Mouse (Mus musculus) T-cell, adult 2 months (primary cell): ENCODE measurements around the gene Wdfy1.

Experiments
- DNase-seq: peaks from one replicate; pipeline ENCODE4 v3.0.0; 2022; ENCODE audit warnings: low spot score

Wdfy1 gene

DNA sequence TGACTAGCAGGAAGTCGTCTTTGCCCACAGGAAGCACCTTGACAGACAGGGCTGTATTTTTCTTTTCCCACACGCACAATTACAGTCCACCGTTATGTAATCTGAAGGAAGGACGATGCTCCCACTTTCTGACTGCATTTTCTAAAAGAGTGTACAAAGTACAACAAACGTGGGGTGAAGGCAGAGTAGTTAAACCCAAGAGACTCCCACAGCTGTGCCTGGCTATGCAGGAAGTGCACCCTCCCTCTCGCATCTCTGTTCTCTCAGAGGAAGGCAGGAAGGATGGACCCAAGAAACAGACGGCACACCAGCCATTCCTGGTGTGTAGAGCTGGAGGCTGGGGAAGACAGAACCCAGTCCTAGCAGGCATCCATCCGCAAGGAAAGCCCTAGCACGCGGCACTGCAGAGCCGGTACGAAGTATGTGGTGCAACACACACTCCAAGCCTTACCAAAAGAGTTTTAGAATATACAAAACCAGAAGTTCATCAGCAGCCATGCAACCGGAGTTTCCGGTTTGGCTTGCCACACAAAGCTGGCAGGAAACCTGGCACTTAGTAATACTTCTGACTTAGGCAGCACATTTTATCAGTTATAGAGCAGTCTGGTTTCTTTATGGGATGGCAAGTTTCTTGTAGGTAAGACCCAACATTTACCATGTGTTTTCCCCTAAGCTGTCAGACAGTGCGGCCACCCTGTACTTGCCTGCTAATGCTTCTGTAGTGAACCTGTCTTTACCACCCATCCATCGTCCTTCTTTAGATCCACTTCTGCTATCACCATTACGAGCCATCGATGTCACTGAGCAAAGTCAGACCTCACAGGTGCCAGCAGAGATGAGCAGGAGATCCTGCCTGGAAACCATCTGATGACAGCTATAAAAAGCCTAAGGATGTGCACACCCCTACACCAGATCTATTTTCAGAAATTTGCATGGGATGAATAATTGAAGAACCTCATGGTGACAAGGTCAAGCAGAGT, 64.5 kb downstream of the Wdfy1 start:
- peak; percentile 49 for DNase-seq

DNA sequence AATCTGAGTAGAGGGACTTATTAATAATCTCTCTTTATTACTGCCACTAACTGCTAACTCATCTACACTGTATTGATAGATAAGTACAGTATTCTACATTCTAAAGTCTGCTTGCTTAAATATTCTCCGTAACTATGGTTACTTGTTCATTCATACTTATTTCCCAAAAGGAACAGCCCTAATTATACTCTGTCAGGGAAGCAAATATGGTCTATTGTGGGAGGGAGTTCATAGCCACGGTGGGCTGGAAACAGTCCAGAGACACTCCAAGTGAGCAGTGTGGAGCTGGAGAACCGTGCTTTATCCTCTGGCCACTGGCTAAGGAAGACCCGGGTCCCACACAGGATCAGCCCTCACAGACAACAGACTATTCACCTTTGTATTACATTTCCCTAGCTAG, 65.3 kb downstream of the Wdfy1 start:
- DNase-seq, result no peak

DNA sequence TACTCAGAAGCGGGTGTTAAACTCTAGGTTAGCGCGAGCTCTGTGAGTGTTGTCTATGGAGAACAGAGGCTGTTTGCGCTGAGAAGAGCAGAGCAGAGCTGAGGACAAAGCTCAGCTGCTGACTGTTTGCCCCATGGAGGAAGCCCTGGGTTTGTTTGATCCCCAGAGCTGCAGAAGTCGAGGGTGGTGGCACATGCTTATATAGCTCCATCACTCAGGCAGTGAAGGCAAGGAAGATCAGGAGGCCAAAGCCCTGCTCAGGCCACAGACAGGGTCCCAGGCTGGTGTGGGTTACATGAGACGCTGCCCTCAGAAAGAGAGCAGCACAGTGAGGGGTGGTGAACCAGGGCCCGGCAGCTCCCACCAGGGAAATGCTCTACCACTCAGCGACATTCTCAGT, 65.7 kb downstream of the Wdfy1 start:
- DNase-seq, result no peak

DNA sequence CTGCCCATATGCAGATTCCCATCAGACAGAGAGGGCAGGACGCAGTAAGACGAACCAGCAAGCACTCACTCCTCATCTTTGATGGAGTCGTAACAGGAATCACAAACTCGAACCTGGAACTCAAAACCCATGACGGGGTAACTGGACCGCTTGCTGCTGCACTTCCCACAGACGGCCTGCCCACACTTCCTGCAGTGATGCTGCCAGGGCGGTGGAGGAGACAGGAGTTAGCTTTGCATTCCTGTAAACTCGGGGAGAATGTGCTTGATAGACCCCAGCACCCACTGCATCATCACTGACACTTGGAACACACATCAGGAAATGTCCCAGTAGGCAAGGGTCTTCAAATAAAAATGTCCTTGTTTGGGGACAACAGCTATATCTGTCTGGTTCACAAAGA, 68.6 kb downstream of the Wdfy1 start:
- no peak for DNase-seq

DNA sequence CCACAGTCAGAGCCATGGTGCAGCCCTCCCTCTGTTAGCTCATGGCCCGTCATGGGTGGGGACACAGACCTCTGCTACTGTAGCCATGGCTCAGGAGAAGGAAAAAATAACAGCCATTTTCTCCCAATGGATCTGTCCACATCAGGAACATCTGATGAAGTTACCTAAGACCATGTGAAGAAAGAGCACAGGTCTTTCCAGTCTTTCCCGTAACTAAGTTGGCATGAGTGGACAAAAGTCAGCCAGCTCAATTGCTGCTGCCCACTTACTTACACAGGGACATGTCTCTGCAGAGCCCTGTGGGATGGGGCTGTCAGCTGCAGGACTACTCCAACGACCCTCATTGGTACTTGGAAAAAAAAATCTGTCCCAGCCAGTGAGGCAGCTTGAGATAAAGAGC, 69.2 kb downstream of the Wdfy1 start:
- DNase-seq, result no peak

DNA sequence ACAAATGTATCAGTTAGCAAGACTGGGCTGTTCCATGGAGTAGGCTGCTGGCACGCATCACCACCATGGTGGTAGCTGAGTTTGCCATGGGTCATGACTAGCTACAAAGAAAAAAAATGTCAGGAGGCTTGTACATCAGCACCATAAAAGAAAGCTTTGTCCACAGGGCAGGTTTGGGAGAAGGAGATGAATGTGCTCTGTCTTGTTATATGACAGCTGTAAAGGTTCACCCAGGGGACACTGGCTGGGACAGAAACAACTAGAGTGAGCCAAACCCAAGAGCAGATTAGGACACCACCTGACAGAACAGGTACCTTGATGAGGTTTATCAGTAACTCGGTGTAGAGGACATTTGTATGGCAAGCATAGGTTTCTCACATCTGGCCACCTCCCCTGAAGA, 71.3 kb downstream of the Wdfy1 start:
- no peak for DNase-seq

DNA sequence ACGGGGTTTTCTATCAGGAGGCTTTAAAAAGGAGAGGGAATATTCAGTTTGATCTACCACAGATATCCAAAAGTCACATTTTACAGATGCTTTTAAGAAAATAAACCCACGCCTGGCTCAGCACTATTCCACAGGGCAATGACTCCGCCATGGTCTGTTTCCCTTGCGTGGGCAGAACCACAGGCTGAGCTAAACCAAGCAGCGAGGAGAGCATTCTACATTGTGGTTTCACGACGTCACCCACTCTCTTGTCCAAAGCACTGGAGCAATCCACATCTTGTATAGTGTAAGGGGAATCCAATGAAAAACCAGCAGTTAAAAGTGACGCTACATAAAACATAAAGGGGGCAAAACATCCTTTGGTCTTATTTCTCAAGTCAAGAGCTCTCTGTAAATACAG, 72.4 kb downstream of the Wdfy1 start:
- DNase-seq, result no peak

DNA sequence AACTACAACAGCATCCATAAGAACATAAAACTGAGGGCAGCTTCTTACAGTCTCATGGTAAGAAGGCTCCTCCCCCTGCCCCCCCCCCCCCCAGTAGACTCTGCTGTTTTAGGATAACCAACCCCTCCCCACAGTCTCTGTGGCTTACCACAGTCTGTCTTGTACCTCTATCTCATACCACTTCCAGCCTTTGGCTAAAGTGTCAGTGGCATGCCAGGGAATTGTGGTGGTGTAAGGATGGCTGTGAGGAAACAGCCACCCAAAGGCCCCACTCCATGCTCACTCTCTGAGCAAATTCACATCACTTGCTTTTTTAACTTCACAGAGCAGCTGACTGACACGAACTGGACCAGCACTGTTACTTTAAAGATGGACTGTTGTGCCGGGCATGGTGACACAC, 77.4 kb downstream of the Wdfy1 start:
- DNase-seq, result no peak

DNA sequence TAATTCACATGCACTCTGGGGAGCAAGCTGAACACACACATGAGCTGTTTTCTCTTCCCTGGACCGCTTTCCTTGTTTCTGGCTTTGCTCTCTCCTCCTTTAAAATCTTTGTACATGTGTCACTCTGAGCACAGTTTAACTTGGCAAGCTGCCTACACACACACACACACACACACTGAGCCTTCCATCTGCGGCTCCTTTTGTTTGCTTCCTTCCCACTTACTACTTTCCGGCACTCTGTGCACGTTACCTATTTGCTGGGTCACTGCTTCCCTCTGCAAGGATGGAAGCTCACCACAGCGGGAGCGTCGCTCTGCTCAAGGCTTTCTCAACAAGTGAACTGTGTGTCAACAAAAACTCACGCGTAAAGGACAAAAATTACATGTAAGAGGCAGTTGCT, 78.6 kb downstream of the Wdfy1 start:
- DNase-seq, result no peak

DNA sequence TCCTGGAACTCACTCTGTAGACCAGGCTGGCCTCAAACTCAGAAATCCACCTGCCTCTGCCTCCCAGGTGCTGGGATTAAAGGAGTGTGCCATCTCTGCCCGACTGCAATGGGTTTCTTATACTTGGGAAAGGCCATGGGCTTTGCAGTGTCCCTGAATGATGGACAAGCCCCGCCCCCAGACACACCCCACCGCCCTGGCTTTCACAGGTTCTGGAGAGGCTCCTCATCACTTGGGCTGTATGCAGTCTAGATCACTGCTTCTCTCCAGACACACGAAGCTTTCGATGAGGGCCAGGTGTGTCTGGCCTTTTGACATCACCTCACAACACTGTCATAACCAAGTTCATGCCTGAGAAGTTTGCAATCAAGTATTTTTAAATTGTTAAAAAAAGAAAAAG, 79.0 kb downstream of the Wdfy1 start:
- DNase-seq, result no peak

DNA sequence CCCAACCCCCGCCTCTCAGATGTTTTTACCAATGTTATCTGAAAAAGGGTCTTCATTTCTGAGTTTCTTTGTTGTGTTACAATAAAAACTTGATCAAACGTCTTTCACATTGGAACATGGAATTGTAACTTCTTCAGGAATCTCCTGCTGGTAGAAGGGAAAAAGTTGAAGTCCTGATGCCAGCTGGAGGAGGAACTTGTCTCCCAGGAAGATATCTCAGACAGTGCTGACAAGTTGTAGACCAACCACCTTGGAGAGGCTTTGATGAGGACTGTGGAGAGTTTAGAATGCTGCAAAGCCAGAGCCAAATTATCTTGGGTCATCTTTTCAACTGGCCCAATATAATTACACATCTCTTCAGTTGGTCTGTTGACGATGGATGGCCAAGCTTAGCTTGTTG, 83.5 kb downstream of the Wdfy1 start:
- DNase-seq, result no peak

DNA sequence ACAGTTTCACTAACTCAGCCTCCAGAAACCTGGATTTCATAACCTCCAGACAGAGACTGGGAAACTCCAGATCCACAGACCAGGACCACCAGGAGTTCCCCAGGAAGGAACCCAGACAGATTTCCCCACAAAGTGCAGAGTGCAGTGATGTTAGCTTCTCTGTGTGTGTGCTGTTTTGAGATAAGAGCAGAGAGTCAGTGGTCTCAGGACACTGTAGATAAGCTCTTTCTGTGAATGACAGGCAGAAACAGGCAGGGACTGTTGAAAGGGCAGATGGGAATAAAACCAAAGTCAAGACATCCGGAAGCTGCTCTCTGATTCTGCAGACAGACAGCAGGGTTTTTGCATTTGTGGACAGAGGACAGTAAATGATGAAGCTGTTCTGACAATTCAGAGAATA, 88.7 kb downstream of the Wdfy1 start:
- no peak for DNase-seq

DNA sequence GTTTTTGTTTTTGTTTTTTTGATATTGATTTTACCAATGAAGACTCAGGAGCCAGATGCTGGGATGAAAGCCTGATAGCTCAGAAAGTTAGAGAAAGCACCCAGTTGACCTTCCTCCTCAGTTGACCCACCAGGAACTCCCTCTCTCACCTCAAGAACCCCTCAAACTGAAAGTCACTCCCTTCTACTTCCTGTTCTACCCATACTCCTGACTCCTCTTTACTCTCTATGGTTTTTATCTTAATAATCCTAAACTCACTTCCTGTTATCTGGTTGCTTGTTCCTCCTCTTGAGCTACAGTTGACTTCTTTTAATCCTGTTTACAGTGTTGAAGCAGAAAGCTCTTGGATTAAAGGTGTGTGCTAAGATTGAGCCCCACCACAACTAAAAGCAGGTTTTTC, 91.9 kb downstream of the Wdfy1 start:
- DNase-seq, result no peak

DNA sequence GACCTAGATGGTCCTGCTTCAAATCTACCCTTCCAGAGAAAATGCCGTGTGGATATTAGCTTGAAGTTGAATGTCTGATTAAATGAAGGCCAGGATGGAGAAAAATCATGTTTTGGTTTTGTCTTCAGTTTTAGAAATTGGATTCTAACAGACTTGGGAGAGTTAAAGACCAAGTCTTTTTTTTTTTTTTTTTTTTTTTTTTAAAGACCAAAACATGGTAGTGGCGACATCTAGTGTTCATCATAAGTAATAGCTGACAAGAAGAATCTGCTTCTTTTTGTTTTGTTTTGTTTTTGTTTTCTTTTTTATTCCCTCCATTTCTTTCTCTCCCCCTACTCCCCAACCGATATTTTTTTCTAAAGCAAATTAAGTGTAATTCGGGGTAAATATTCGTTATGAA, 93.0 kb downstream of the Wdfy1 start:
- DNase-seq, result no peak

DNA sequence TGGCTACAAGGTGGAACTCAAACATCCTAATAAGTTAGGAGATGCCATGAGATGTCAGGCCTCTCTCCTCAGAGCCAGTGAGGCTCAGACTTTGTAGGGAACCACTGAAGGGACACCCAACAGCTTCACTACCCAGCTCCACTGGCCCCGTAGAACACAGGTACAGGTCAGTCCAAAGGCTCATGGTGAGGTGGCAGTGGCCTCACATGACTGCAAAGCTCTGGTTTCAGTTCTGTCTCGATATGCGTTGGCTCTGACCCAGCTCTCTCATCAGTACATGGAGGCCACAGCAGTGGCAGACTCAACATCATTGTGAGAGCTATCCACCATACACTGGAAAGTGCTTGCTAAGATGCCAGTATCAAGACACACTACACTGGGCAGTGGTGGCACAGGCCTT, 95.2 kb downstream of the Wdfy1 start:
- no peak for DNase-seq

DNA sequence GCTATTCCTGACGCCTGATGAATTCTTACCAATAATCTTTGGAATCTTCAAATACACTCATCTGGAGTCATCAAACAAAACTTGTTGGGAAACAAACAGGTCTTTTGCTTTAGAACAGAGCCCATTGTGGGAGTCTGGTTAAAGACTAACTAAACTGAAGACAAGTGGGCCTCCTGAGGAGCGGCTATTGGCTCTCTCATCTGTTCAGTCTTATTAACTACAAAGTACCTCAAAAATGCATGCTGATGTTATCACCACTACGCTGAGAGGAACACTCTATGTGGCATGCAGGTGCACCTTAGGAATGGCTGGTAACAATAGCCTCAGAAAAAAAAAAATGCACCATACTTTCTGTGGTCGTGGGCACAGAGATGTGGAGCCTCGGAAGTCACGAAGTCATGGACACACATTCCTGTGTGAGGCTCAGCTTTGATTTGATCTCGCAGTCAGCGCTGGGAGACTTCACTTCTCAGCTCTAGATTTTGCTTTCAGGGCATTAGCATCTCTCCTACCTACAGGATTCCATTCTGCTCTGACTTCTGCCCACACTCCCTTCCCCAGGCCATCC, 97.7 kb downstream of the Wdfy1 start:
- DNase-seq, result no peak

DNA sequence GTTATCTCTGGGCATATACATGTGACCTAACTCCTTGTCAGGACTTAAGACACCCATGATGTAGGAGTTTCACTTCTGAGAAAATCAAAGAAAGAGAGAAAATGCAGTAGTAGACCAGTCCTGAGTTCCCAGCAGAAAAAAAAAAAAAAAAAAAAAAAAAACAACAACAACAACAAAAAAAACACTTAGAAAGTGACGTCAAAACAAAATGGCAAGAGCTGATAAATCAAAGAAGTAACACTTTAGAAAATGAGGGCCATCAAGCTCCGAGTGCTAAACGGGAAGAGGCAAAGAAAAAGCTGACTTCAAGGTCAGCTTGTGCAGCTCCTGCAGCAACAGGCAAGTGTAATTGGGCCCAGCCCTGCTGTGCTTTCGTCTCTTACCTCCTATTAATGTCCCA, 100.2 kb downstream of the Wdfy1 start:
- DNase-seq, result no peak

DNA sequence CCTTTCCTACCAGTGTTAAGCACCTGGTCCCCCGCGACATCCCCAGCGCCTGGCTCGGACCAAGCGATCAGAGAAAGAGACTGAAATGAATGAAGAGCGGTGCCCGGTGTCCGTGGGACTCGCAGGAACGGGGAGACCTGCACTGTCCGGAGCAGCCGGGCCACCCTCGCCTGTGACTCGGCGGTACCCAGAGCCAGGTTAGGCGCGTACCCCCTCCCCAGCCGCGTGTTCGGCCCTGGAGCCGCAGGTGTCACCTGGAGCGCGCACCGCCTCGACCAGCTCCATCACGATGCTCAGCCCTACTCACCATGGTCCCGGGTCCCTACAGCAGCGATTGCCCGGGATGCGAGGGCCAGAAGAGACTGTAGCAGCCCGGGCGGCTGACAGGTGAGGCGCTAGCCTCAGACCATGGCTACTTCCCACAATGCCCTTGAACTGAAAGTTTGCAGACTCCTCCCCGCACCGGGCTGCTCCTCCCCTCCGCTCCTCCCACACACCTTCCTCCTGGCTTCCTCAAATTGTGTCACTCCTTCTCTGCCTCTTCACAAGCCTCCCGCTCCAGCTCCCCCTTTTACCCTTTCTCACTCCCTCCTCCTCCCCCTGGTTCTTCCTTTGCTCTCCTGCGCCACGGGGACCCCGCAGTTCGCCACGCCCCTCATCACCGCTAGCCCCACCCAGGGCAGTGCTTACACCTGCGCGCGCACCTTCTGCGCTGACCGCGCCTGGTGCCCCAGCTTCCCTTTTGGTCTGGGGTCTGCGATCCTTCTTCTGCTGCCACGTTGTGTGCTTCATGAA, 104.2 kb downstream of the Wdfy1 start, which contains the start of gene Ap1s3:
Gene Ap1s3 (minus strand): TSS at position 430 of the 795 bp plus-strand sequence.
- peak; percentile 74 for DNase-seq

DNA sequence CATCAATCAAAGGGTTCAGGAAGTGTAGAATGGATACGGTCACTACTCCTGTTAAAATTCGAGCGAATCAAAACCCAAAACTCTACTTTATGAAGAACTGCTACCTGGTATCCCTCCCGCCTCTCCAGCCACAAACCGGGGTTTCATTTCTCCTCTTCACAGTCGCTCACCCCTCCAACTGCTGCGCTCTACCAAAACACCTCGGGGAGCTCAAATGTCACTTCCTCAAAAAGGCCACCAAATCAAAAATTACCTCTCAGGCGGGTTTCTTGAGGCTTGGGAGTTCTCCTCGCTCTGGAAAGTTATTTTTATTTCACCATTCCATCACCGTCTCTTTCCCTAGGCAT, 104.8 kb downstream of the Wdfy1 start:
- peak; percentile 27 for DNase-seq

DNA sequence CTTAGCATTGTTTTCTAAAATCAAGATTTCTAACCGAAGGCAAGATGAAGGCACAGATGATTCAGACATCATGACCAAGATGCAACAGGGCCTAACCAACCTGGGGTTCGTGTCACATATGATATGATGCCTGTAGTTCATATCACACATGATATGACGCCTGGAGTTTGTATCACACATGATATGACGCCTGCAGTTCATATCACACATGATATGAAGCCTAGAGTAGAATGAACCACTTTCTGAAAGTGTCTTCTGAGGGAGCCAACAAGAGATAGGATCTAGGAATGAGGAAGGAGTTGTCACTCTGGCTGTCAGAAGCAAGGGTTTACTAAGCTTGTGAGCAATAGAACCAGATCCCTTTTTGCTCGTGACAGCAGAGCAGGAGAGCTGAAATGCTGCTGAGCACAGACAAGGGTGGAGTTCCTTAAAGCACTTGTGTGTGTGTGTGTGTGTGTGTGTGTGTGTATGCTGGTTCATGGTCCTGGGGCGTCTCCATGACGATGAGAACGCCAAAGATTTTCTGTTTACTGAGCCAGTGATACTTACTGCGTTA, 106.4 kb downstream of the Wdfy1 start:
- no peak for DNase-seq

DNA sequence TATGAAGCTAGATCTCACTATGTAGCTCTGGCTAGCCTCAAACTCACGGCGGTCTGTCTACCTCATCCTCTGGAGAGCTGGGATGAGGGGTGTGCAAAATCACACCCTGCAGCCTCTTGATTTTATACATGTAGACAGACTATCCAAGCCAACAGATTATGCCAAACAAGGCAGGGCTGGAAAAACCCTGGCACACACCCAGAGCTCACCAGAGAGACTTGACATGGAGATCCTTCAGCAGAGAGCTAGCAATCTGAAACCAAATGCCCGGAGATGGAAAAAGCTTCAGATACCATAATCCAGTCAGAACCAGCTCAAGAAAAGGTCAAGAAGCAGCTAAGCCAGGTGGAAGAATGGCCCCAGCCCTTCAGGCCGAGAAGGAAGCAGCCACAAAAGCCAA, 111.0 kb downstream of the Wdfy1 start:
- DNase-seq, result no peak

DNA sequence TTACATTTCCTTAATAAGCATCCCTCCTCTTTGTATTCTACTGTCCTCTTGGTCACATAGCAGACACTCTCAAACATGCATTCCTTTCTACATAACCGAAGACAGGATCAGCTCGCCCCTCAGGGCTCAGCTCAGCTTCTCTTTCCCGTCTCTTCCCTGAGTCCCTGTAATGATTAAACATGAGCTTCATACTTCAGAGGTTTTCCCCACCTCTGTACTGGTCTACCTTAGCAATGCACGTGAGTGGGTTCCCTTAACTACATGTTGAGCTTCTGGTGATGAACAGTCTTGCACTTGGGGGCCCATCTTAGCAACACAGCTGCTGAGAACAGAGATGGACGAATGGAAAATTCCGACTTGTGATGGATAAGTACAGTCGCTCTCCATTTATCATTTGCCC, 116.3 kb downstream of the Wdfy1 start:
- DNase-seq, result no peak

DNA sequence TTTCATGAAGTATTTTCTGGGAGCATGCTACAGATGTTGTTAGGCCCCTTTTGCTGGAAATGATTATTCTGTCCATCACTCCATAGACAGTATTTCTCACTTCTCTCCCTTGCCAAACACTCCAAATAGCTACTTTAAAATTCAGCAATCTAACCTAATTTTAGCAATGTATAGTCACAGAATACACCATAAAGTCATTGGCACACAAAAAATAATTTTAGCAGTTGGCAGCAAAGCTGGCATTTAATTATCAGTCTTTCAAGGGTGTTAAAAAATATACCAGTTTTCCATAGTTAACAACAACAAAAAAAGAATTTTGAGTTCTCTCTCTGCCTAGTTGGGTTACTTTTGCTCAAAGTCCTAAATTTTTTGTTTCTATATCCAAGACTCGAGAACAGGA, 118.5 kb downstream of the Wdfy1 start:
- DNase-seq, result no peak
